Mouse (Mus musculus): ENCODE data around the gene Clgn.

DNA sequence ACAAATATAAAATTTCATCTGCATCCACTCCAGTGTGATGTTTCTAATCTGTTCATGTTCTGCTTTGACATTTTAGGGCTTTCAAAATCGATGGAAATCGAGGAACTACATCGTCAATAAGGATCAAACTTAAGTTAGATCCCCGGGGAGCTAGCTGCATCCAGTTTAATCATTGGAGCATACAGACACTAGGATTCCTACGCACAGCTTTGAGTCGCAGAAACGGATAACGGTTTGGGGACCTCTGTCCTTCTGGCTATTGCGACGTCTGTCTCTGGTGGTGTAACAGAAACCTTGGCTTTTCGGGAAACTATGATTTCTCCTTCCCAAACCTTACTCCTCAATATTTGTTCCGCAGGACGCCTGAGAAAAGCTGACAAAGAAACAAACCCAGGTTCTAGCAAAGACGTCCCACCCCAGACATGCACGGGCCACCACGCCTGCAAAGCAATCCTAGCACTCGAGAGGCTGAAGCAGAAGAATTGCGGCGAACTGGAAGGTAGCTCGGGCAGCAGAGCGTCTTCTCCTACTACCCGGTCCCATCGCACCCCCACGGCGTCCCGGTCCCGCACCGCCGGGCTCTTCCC, 52.1 kb downstream of the Clgn start:
- no peak for TF ChIP-seq CTCF (IDR thresholded peaks at IDR 0.05; ENCODE audit: control insufficient read depth, insufficient read depth, low read length)
- TF ChIP-seq POLR2A (IDR thresholded peaks at IDR 0.05; ENCODE audit: borderline replicate concordance, control insufficient read depth, low read depth, low read length), result no peak

Measured in bone marrow, adult 2 months (tissue).